Mouse (Mus musculus) natural killer cell, adult 2 months (primary cell): ENCODE results near the gene Katna1.

ENCODE experiments used
- DNase-seq, 2 experiments: peaks; one replicate each; pipeline ENCODE4 v3.0.0; 2022; ENCODE audit warnings: low spot score in 2 of 2

Gene Katna1

DNA sequence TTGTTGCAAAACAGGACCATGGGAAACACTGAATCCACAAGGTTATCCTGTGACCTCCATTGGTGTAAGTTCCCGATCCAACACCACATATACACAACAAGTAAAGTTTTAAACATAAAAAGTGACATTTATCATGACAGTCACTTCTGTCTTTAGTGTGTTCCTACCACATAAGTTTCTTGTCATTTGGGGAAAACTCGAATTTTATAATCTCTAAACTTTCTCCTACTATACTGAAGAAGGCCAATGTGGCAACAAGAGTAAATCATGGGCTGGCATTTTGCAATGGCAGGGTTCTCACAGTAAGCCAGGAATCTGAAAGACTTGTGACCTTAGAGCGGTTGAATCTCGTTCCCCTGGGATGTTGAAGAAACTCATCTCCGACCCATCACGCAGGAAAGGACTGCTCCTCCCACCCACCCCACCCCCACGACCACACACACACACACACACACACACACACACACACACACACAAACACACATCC, 54.0 kb downstream of the Katna1 start:
- no peak for DNase-seq

DNA sequence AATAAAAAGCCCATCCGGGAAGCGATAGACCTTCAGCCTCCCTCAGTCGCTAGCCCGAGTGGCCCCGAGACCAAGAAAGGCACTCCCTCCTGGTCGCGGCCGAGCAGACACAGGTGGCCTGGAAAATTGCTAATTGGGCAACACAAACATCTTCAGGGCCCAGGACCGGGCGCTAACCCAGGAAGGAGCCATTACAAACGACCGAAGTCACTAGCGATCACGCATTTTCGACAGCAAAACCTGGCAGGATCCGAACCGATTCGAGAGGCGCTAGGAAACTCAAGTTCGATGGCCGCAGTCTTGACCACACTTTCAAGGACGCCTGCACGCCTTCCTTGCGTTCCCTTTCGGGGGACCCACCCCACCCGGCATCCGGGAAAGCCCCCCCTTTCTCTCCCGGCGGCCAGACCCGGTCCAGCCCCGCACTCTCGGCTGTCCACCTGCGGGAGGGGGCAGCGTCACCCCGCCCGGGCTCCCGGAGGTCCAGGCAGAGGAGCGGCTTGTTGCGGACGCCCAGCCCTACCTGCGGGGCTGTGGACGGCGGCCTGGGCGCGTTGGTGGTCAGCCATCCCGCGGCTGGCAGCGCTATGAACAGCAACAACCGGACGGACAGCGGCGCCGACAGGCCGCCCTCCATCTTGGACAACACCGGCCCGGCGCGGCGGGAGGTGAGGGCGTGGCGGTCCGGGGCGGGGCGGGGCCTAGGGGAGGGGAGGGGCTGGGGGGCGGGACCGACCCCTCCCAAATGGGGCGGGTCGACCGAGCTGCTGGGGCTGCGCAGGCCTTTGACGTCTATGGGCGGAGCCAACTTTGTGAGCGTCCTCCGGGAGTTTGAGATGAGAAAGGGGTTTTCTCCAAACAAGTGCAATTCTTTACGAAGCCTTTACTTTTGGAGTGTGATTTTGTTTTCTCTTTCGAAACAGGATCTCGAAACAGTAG, 54.7 kb downstream of the Katna1 start:
- peak; percentile 85 to 88 for DNase-seq

DNA sequence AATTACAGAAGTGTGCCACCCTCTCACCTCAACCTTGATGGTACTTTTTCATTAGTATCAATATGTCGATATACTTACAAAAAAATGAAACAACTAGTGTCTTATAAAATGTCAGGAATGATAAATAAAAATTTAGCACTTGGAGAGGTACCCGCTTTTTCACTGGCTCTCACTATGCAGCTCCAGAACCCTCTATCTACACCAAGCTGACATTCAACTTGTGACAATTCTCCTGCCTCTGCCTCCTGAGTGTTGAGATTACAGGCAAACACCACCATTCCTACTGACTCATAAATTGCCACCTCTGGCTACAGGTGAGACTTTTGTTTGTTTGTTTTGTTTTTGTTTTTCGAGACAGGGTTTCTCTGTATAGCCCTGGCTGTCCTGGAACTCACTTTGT, 55.4 kb downstream of the Katna1 start:
- DNase-seq: no peak

DNA sequence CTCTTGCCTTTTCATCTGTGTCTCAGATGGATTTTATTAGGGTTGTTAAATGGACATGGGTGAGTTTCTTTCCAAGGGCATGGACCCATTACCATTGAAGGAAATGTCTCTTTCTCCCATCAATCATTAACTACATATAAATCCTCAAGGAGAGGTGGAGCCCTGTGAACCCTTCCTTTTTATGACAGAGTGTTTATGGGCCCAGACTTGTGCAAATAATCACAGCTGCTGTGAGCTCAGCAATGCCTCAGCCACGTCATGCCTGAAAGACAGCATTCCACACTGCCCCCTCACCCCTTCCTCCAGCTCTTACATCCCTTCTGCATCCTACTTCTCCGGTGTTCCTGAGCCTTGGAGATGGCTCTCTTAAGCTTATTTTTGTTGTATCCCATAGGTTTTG, 61.5 kb downstream of the Katna1 start:
- no peak for DNase-seq

DNA sequence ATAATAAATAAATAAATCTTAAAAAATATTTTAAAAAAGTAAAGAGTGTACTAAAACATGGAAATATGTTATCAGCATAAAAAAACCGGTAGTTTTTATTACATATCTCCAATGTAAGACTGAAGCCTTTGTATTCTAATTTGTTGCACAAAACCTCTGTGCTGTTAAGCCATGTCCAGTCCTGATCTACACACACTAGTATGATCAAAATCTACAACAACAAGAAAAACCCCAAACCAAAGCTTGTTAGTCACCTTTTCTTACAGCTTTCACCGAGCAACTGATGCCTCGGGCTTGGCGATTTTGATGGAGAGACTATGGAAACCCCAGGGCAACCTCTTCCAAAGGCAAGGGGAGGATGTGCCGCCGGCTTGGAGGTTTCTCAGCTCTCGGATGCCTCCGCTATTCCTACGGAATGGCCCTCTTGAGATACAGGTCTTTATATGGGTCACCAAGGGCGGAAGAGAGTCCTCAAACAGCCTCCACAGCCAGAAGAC, 66.5 kb downstream of the Katna1 start:
- no peak for DNase-seq

DNA sequence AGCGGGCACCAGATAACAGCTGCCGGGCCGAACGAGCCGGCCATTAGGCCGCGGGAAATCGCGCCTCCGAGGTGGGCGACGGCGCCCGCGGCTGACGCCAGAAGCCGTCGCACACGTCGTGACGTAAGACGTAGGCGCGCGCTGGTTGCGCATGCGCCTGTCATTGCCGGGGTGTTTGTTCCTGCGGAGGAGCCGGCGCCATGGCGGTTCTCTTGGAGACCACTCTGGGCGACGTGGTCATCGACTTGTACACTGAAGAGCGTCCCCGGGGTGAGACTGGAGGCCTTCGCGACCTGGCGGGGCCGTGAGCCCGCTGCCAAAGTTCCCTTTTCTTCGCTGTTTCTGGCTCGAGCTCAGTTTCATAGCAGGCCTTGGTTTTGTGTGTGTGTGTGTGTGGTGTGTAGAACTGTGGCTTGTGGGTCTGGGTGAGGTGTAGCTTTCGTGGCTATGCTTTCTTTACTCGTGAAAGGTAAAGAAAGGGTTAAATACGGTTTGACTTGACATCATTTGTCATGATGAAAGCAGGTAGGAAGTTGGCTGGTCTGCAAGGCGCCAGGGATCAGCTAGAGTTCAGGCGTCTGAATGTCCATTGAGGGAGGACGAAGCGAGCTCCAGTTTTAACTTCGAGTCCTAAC, 67.1 kb downstream of the Katna1 start, which contains the start of the genes Ginm1 and Ppil4:
Ginm1 (minus strand) TSS at position 74 of the 635 bp plus-strand sequence.
Ppil4 (plus strand) TSS at position 141 of the 635 bp plus-strand sequence.
- peak; percentile 85 to 90 for DNase-seq

DNA sequence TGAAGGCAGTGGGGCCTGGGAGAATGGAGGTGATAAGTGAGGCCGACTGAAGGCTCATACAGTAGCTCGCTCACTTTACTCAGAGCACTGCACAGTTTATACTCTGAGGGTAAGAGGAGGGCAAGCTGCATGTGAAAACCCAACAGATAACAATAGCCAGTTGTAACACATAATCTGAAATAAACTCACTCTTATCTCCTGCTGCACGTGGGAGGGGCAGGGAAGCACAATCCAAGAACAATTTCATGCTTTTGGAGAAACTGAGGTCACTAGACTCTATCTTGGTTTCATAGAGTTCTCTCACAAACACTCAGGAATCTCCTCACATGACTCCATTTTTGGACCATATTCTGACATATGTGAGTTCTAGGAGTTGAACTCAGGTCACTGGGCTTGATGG, 75.5 kb downstream of the Katna1 start:
- DNase-seq: no peak

DNA sequence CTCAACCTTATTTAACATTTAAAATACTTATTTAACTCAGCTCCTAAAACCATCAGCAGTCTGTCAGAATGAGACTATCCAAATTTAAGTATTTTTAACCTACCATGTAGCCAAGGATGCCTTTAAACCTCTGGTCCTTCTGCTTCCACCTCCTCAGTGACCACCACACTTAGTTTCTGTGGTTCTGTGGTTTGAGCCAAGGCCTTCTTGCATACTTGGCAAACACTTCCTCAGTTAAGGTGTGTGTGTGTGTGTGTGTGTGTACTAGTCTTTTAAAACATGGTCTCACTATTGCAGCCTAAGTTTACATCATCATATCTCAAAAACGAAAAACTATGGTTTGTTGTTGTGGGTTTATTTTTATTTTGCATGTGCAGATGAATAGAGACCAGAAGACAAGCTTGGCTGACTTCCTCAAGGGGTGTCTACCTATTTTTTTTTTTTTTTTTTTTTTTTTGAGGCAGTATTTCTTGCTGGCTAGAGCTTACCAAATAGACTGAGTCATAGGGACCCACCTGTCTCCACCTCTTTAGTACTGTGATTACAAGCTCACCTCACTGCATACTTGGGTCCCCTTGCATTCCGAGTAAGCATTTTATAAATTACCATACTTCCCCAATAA, 76.8 kb downstream of the Katna1 start:
- DNase-seq: no peak

DNA sequence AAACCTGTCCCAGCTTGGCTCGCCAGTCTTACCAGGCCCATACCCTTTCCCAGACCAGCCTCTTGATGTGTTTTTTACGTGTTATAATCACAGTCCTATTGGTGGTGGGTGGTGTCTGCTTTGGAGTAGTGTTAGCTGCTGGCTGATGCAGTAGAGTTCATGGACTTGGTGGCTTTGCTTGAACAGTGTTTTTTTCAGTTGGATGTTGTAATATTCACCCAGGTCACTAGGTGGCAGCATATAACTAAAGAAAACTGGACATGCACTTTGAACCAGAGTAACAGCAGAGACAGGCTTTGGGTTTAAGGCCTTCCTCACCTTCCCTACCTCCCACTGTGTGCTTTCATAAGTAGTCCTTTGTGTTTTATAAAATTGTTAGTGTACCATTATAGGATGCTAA, 84.1 kb downstream of the Katna1 start:
- peak; percentile 60 to 70 for DNase-seq
